Mouse (Mus musculus) heart, postnatal 0 days (tissue): ENCODE results near the gene Fbxl18. TPM values are rescaled to one million over a fixed set of nuclear protein-coding genes. Genes with fewer than 3 reads are reported as not detected.

Source experiments
- ATAC-seq: fragments of 200-750 bp; cut with Nextera tagmentation; 2 replicates; pipeline ENCODE4 v1.8.0; 2017; ENCODE audit warnings: low read depth, moderate number of reproducible peaks, moderate library complexity; ENCODE audit not compliant: insufficient read depth
- DNase-seq: peaks from one replicate; pipeline ENCODE4 v3.0.0-alpha.2; 2016; ENCODE audit warnings: low spot score
- H3K27ac ChIP-seq: fragments of 300-500 bp; sonication (generic); 2 replicates; pipeline ENCODE4 v1.5.1; 2014; ENCODE audit warnings: low read depth, mild to moderate bottlenecking
- H3K27me3 ChIP-seq: fragments of 300-500 bp; sonication (generic); 2 replicates; pipeline ENCODE4 v1.6.1; 2014; ENCODE audit warnings: low read length, mixed read lengths; ENCODE audit not compliant: control insufficient read depth, insufficient read depth
- H3K36me3 ChIP-seq: fragments of 300-500 bp; sonication (generic); replicated peaks from 2 replicates; pipeline ENCODE4 v1.6.1; 2014; ENCODE audit warnings: low read length, mixed read lengths; ENCODE audit not compliant: control insufficient read depth, insufficient read depth
- H3K4me1 ChIP-seq: fragments of 300-500 bp; sonication (generic); 2 replicates; pipeline ENCODE4 v1.6.1; 2014; ENCODE audit warnings: antibody characterized with exemption; ENCODE audit not compliant: control insufficient read depth, insufficient read depth
- H3K4me2 ChIP-seq: fragments of 300-500 bp; sonication (generic); 2 replicates; pipeline ENCODE4 v1.6.1; 2014; ENCODE audit warnings: low read depth, mild to moderate bottlenecking, low read length, moderate library complexity
- H3K4me3 ChIP-seq: fragments of 300-500 bp; sonication (generic); 2 replicates; pipeline ENCODE4 v1.5.1; 2014; ENCODE audit warnings: low read depth, low read length
- H3K9ac ChIP-seq: fragments of 300-500 bp; sonication (generic); replicated peaks from 2 replicates; pipeline ENCODE4 v1.6.1; 2014; ENCODE audit warnings: low read depth, low read length, mixed read lengths
- H3K9me3 ChIP-seq: fragments of 300-500 bp; sonication (generic); replicated peaks from 2 replicates; pipeline ENCODE4 v1.6.1; 2016; ENCODE audit warnings: low read length; ENCODE audit not compliant: control insufficient read depth
- CTCF ChIP-seq: IDR thresholded peaks from 2 replicates; pipeline ENCODE4 v1.5.1; 2016; ENCODE audit warnings: antibody characterized with exemption, control low read depth, low read depth
- EP300 ChIP-seq: IDR thresholded peaks from 2 replicates; pipeline ENCODE4 v1.6.1; 2016; ENCODE audit warnings: antibody characterized with exemption, low read depth
- WGBS: fragments of 180-500 bp; shearing (Covaris S2); extraction: QIAGEN DNeasy Blood & Tissue Kit; methylation state at CpG from one replicate; pipeline ENCODE4 v1.1.7; 2014; 5-methylcytosine and 5-hydroxymethylcytosine counted together
- polyA plus RNA-seq: library from polyadenylated mRNA; unstranded; fragments of >200 nt; fragmentation: Nextera tagmentation; extraction: Ambion mirVana; gene quantifications from 2 replicates; pipeline ENCODE4 v1.2.1, GENCODE M21; 2015
- total RNA-seq: library from RNA; depleted of rRNA; stranded (reverse); fragments of >200 nt; gene quantifications from 2 replicates; pipeline ENCODE4 v1.2.3, GENCODE M21; 2014; ENCODE audit warnings: low replicate concordance

The Fbxl18 gene
- total and polyA plus RNA-seq, 2 experiments from 2014 or later: 7.3 to 17.8 TPM

GRCm38 (mm10) chr5:142927341-142927930, 32.2 kb upstream of the Fbxl18 start:
- Histone ChIP-seq H3K9me3 (no peaks in the 10 kb centered on the region), H3K4me1 (peaks cover 27% of the 10 kb centered on the region), H3K9ac (no peak overlapping the region), H3K27ac (peak overlapping the region; percentile 73), H3K4me2 (no peak overlapping the region), H3K4me3 (no peak overlapping the region), H3K36me3 (no peaks in the 10 kb centered on the region), H3K27me3 (no peaks in the 10 kb centered on the region)
- TF ChIP-seq CTCF: no peak
- TF ChIP-seq EP300: no peak
- DNase-seq (no peak), ATAC-seq (no peak)
- WGBS: 88% methylated on average over 12 of the region's 12 CpGs

- Histone ChIP-seq H3K27me3 (no peaks in the 10 kb centered on the region), H3K4me3 (no peak overlapping the region), H3K4me1 (peaks cover 27% of the 10 kb centered on the region), H3K9ac (no peak overlapping the region; the same call in 1 of the 2 replicates), H3K36me3 (no peaks in the 10 kb centered on the region), H3K4me2 (peak overlapping the region; percentile 29; the same call in 1 of the 2 replicates), H3K9me3 (no peaks in the 10 kb centered on the region), H3K27ac (peak overlapping the region; percentile 73)
- ATAC-seq (no peak), DNase-seq (no peak)
- WGBS: 25% methylated on average over 3 of the region's 3 CpGs
- TF ChIP-seq EP300 (no peak), CTCF (no peak)
These were observed 31.7 kb upstream of the Fbxl18 start for GRCm38 (mm10) chr5:142926940-142927228.

- WGBS: 17% methylated on average over 13 of the region's 13 CpGs
- Histone ChIP-seq H3K36me3 (no peaks in the 10 kb centered on the region), H3K4me3 (no peak overlapping the region), H3K27me3 (no peaks in the 10 kb centered on the region), H3K4me2 (peak overlapping the region; percentile 29; the same call in 1 of the 2 replicates), H3K9ac (no peak overlapping the region; the same call in 1 of the 2 replicates), H3K27ac (peak overlapping the region; percentile 73), H3K4me1 (peaks cover 32% of the 10 kb centered on the region), H3K9me3 (no peaks in the 10 kb centered on the region)
- ATAC-seq: peak; percentile 68
- DNase-seq: no peak
- TF ChIP-seq CTCF: no peak
- no peak for TF ChIP-seq EP300
These were observed 31.2 kb upstream of the Fbxl18 start for GRCm38 (mm10) chr5:142926204-142926939.

GRCm38 (mm10) chr5:142924336-142924959, 29.2 kb upstream of the Fbxl18 start:
- Histone ChIP-seq H3K4me3 (no peak overlapping the region), H3K27me3 (no peaks in the 10 kb centered on the region), H3K27ac (no peak overlapping the region), H3K9ac (no peak overlapping the region), H3K4me1 (peaks cover 43% of the 10 kb centered on the region), H3K36me3 (no peaks in the 10 kb centered on the region), H3K9me3 (no peaks in the 10 kb centered on the region), H3K4me2 (no peak overlapping the region)
- TF ChIP-seq EP300: no peak
- TF ChIP-seq CTCF: no peak
- no peak for DNase-seq
- 64% methylated on average over 12 of the region's 12 CpGs for WGBS
- ATAC-seq: no peak

GRCm38 (mm10) chr5:142923781-142924180, 28.6 kb upstream of the Fbxl18 start:
- no peak overlapping the region for H3K4me3 ChIP-seq
- no peaks in the 10 kb centered on the region for H3K36me3 ChIP-seq
- H3K27ac ChIP-seq: no peak overlapping the region
- H3K9me3 ChIP-seq: no peaks in the 10 kb centered on the region
- DNase-seq (no peak), ATAC-seq (no peak)
- H3K27me3 ChIP-seq: no peaks in the 10 kb centered on the region
- TF ChIP-seq CTCF (no peak), EP300 (no peak)
- peaks cover 41% of the 10 kb centered on the region for H3K4me1 ChIP-seq
- no peak overlapping the region for H3K9ac ChIP-seq
- WGBS: 70% methylated on average over 3 of the region's 3 CpGs
- H3K4me2 ChIP-seq: no peak overlapping the region
